Mouse (Mus musculus): Measurements from ENCODE around the gene Gm45808.
"Not testable (repeated sequence)": the region's sequence is repeated elsewhere in the genome, so short reads cannot be mapped to it uniquely, and the experiment has no call there.

Gene Gm45808

GRCm38 (mm10) chr7:45486761-45487415 lies at the start of gene Gm45808:
TSS of gene Gm45808 (minus strand) at chr7:45486811.
- in situ Hi-C loops (cut with MboI), result no loop called here

GRCm38 (mm10) chr7:45535676-45536075 lies 49.1 kb upstream of the Gm45808 start:
- in situ Hi-C loops (cut with MboI), result no loop called here

- in situ Hi-C loops (cut with MboI), result no loop called here
Measured at GRCm38 (mm10) chr7:45530643-45531042, 44.0 kb upstream of the Gm45808 start.

- in situ Hi-C loops (cut with MboI), result no loop called here
Measured at GRCm38 (mm10) chr7:45529461-45529860, 42.9 kb upstream of the Gm45808 start.

- in situ Hi-C loops (cut with MboI), result not testable (repeated sequence)
Measured at GRCm38 (mm10) chr7:45527169-45527568, 40.6 kb upstream of the Gm45808 start.

- in situ Hi-C loops (cut with MboI), result no loop called here
Measured at GRCm38 (mm10) chr7:45526474-45527120, 40.0 kb upstream of the Gm45808 start.

- in situ Hi-C loops (cut with MboI), result no loop called here
Measured at GRCm38 (mm10) chr7:45525809-45526473, 39.3 kb upstream of the Gm45808 start, which contains the start of the genes Ppp1r15a and Plekha4. TSS of gene Ppp1r15a (minus strand) at chr7:45526268. TSS of gene Plekha4 (plus strand) at chr7:45526330.

- in situ Hi-C loops (cut with MboI), result no loop called here
Measured at GRCm38 (mm10) chr7:45524841-45525621, 38.4 kb upstream of the Gm45808 start.

GRCm38 (mm10) chr7:45523678-45524170 lies 37.1 kb upstream of the Gm45808 start:
- in situ Hi-C loops (cut with MboI), result no loop called here

- in situ Hi-C loops (cut with MboI), result no loop called here
Measured at GRCm38 (mm10) chr7:45522957-45523676, 36.5 kb upstream of the Gm45808 start.

- in situ Hi-C loops (cut with MboI), result no loop called here
Measured at GRCm38 (mm10) chr7:45522194-45522752, 35.7 kb upstream of the Gm45808 start.

- in situ Hi-C loops (cut with MboI), result no loop called here
Measured at GRCm38 (mm10) chr7:45521728-45522184, 35.1 kb upstream of the Gm45808 start.

- in situ Hi-C loops (cut with MboI), result no loop called here
Measured at GRCm38 (mm10) chr7:45520605-45521004, 34.0 kb upstream of the Gm45808 start.

GRCm38 (mm10) chr7:45519345-45520120 lies 32.9 kb upstream of the Gm45808 start:
- in situ Hi-C loops (cut with MboI), result no loop called here

GRCm38 (mm10) chr7:45518618-45519017 lies 32.0 kb upstream of the Gm45808 start:
- in situ Hi-C loops (cut with MboI), result no loop called here

GRCm38 (mm10) chr7:45516846-45517245 lies 30.2 kb upstream of the Gm45808 start:
- in situ Hi-C loops (cut with MboI), result not testable (repeated sequence)

GRCm38 (mm10) chr7:45515436-45515835 lies 28.8 kb upstream of the Gm45808 start:
- in situ Hi-C loops (cut with MboI), result no loop called here

- in situ Hi-C loops (cut with MboI), result loop anchor here (5.0 kb wide), 1 partner anchor 48 kb away; no protein-coding TSS in a partner anchor
Measured at GRCm38 (mm10) chr7:45514411-45514810, 27.8 kb upstream of the Gm45808 start.

- in situ Hi-C loops (cut with MboI), result loop anchor here (5.0 kb wide), 1 partner anchor 52 kb away; no protein-coding TSS in a partner anchor
Measured at GRCm38 (mm10) chr7:45509912-45510787, 23.5 kb upstream of the Gm45808 start, which contains the start of gene Nucb1. TSS of gene Nucb1 (minus strand) at chr7:45510406.
